Mouse (Mus musculus) T-helper 17 cell (primary cell): ENCODE measurements around the gene Tubb4a.

Source experiments
- in situ Hi-C, 2 experiments: fragments of 300-600 bp; cut with MboI, MseI; formaldehyde crosslinking; loops; 1 replicate in 1 of 2; 2 replicates in 1 of 2; pipeline ENCODE4 v1.15.1; 2025; ENCODE audit warnings: high pct_unique_total_duplicates in 2 of 2

Gene Tubb4a

GRCm38 (mm10) chr17:57058891-57059485, 28.6 kb downstream of the Tubb4a start, which contains the start of gene Crb3:
Gene Crb3 (plus strand): TSS chr17:57059105.
- in situ Hi-C loops, result no loop called here

- in situ Hi-C loops, result no loop called here
Observed at GRCm38 (mm10) chr17:57056246-57056645, 31.3 kb downstream of the Tubb4a start.

- in situ Hi-C loops, result loop anchor here in 1 of 2 experiments (5.0 kb wide), 1 partner anchor 121 kb away; no protein-coding TSS in a partner anchor
Observed at GRCm38 (mm10) chr17:57051679-57052078, 35.9 kb downstream of the Tubb4a start.

- in situ Hi-C loops, result no loop called here
Observed at GRCm38 (mm10) chr17:57048816-57049215, 38.8 kb downstream of the Tubb4a start.

GRCm38 (mm10) chr17:57047406-57047805, 40.2 kb downstream of the Tubb4a start:
- in situ Hi-C loops, result no loop called here

- in situ Hi-C loops, result no loop called here
Observed at GRCm38 (mm10) chr17:57041554-57041953, 46.0 kb downstream of the Tubb4a start, which contains the start of gene Slc25a41. Gene Slc25a41 (minus strand): TSS chr17:57041654.

- in situ Hi-C loops, result no loop called here
Observed at GRCm38 (mm10) chr17:57038978-57039377, 48.6 kb downstream of the Tubb4a start.

GRCm38 (mm10) chr17:57032854-57033253, 54.7 kb downstream of the Tubb4a start:
- in situ Hi-C loops, result no loop called here

GRCm38 (mm10) chr17:57031661-57032420, 55.7 kb downstream of the Tubb4a start:
- in situ Hi-C loops, result no loop called here

- in situ Hi-C loops, result no loop called here
Observed at GRCm38 (mm10) chr17:57030931-57031660, 56.5 kb downstream of the Tubb4a start, which contains the start of gene Khsrp. Gene Khsrp (minus strand): TSS chr17:57031522.
